ENCODE assay signal across 17 mouse cellular contexts in genomic region chr2:153584396-153584795, GRCm38 (mm10). TPM values are rescaled to one million over a fixed set of nuclear protein-coding genes. Genes with fewer than 3 reads are reported as not detected.
A peak's percentile ranks its signal among the peaks of the same experiment; 100 is the strongest.
DNase-seq lines count a peak whose midpoint lies in the region; ATAC-seq and TF ChIP-seq lines count a peak whose summit lies in the region.
"Had no signal": no experiment of that assay in that cellular context is flagged by ENCODE, and none has a peak within 500 bp of the region (broad histone marks: within the 10 kb centered on the region; RNA-seq: fewer than 3 reads in every experiment).

No protein-coding gene starts in this region.

- DNase-seq in kidney, adult 11 months = peak; percentile 64
- no peak for DNase-seq in MEL (ENCODE audit: low read depth, low spot score)
- DNase-seq in liver, embryonic 13.5 days = no peak
- DNase-seq in urinary bladder, adult 2 months (ENCODE audit: low spot score) = no peak
- no peak for DNase-seq in layer of hippocampus, adult 9-10 months (ENCODE audit: low spot score)
- DNase-seq: cerebellum, adult 18-20 months; gastrocnemius, adult 2 months; heart, adult 2 months; layer of hippocampus, adult 9-11 months; lung, adult 2 months; retina, postnatal 1 day; spleen, adult 18-20 months had no signal

- TF ChIP-seq RAD21 in MEL (IDR thresholded peaks at IDR 0.05; ENCODE audit: low read depth, low read length) = no peak

- H3K4me1 ChIP-seq in kidney, embryonic 15.5 days = peaks cover 18% of the 10 kb centered on the region
- peaks cover 72% of the 10 kb centered on the region for H3K4me1 ChIP-seq in E14TG2a.4 (replicated peaks; ENCODE audit: low read depth, low read length)
- peaks cover 6 to 24% of the 10 kb centered on the region in 2 experiments for H3K4me1 ChIP-seq in MEL (ENCODE audit: control insufficient read depth in 1 of 2, insufficient read depth in 2 of 2, low read length in 2 of 2)
- peaks cover 74% of the 10 kb centered on the region for H3K4me1 ChIP-seq in liver, embryonic 13.5 days (replicated peaks)

- peaks cover 5% of the 10 kb centered on the region; the same call in 1 of the 2 replicates for H3K79me2 ChIP-seq in MEL (ENCODE audit: control insufficient read depth, insufficient read depth, low read length, poor library complexity)

- TF ChIP-seq CTCF in E14TG2a.4 (conservative IDR thresholded peaks at IDR 0.05; ENCODE audit: low read length) = no peak
- TF ChIP-seq CTCF in MEL (IDR thresholded peaks at IDR 0.05 in 2 of 3, conservative IDR thresholded peaks at IDR 0.05 in 1 of 3; ENCODE audit: control insufficient read depth in 1 of 3, insufficient read depth in 1 of 3, low read depth in 2 of 3, low read length in 3 of 3, poor library complexity in 1 of 3, severe bottlenecking in 1 of 3) = no peak

- no peak for ATAC-seq in kidney, embryonic 15.5 days (replicated peaks; ENCODE audit: low FRiP score)
- no peak for ATAC-seq in liver, embryonic 13.5 days (ENCODE audit: low read depth)
- ATAC-seq: CD4-positive, CD25-positive, alpha-beta regulatory T cell, adult 4 months; forebrain, embryonic 16.5 days had no signal

- no peak overlapping the region for H3K4me3 ChIP-seq in kidney, embryonic 15.5 days (replicated peaks)
- H3K4me3 ChIP-seq in E14TG2a.4 (replicated peaks; ENCODE audit: low read length) (peak overlapping the region; percentile 35; the same call in 1 of the 2 replicates), MEL (ENCODE audit: control insufficient read depth in 1 of 2, insufficient read depth in 1 of 2, low read depth in 2 of 2, low read length in 2 of 2) (no peak overlapping the region)
- H3K4me3 ChIP-seq in liver, embryonic 13.5 days (replicated peaks) = no peak overlapping the region
- H3K4me3 ChIP-seq: gastrocnemius, adult 2 months; heart, adult 2 months; neural tube, embryonic 15.5 days had no signal

- 83% methylated on average over 4 of the region's 4 CpGs for WGBS in kidney, embryonic 15.5 days
- 76% methylated on average over 4 of the region's 4 CpGs for WGBS in liver, embryonic 13.5 days (ENCODE audit: insufficient replicate concordance)

- H3K9me3 ChIP-seq in kidney, embryonic 15.5 days (replicated peaks) = no peaks in the 10 kb centered on the region
- H3K9me3 ChIP-seq in E14TG2a.4 (ENCODE audit: low read length) (no peaks in the 10 kb centered on the region), MEL (replicated peaks; ENCODE audit: insufficient read depth, low read length) (no peaks in the 10 kb centered on the region)
- no peaks in the 10 kb centered on the region for H3K9me3 ChIP-seq in liver, embryonic 13.5 days (replicated peaks)
- H3K9me3 ChIP-seq: neural tube, embryonic 15.5 days had no signal

- no peak overlapping the region for H3K4me2 ChIP-seq in kidney, embryonic 15.5 days
- H3K4me2 ChIP-seq in liver, embryonic 13.5 days = no peak overlapping the region
- H3K4me2 ChIP-seq: neural tube, embryonic 15.5 days had no signal

- no peak for TF ChIP-seq POLR2A in MEL (IDR thresholded peaks at IDR 0.05; ENCODE audit: control insufficient read depth in 1 of 2, insufficient read depth in 1 of 2, low read depth in 1 of 2, low read length in 2 of 2, poor library complexity in 1 of 2)

- H3K27me3 ChIP-seq in kidney, embryonic 15.5 days = no peaks in the 10 kb centered on the region
- H3K27me3 ChIP-seq in E14TG2a.4 (ENCODE audit: insufficient read depth, low read length) (no peaks in the 10 kb centered on the region), MEL (ENCODE audit: control insufficient read depth in 1 of 2, insufficient read depth in 2 of 2, low read length in 2 of 2) (no peaks in the 10 kb centered on the region)
- H3K27me3 ChIP-seq in liver, embryonic 13.5 days = no peaks in the 10 kb centered on the region
- H3K27me3 ChIP-seq: neural tube, embryonic 15.5 days had no signal

- no peaks in the 10 kb centered on the region for H3K36me3 ChIP-seq in kidney, embryonic 15.5 days
- H3K36me3 ChIP-seq in E14TG2a.4 (ENCODE audit: insufficient read depth, low read length) (no peaks in the 10 kb centered on the region), MEL (ENCODE audit: control insufficient read depth in 1 of 2, insufficient read depth in 2 of 2, low read length in 2 of 2) (peaks cover 0 to 12% of the 10 kb centered on the region in 2 experiments; a peak in 2 of 4 replicates)
- H3K36me3 ChIP-seq in liver, embryonic 13.5 days = no peaks in the 10 kb centered on the region
- H3K36me3 ChIP-seq: neural tube, embryonic 15.5 days had no signal

- H3K9ac ChIP-seq in kidney, embryonic 15.5 days = no peak overlapping the region
- peak overlapping the region; percentile 46 for H3K9ac ChIP-seq in MEL (ENCODE audit: control insufficient read depth, low read depth, low read length, poor library complexity, severe bottlenecking)
- H3K9ac ChIP-seq in liver, embryonic 13.5 days = peak overlapping the region; percentile 72; the same call in 1 of the 2 replicates
- H3K9ac ChIP-seq: neural tube, embryonic 15.5 days had no signal

- TF ChIP-seq EP300 in MEL (IDR thresholded peaks at IDR 0.05; ENCODE audit: low read depth in 1 of 2, low read length in 2 of 2) = no peak

- H3K27ac ChIP-seq in kidney, embryonic 15.5 days = no peak overlapping the region
- peak overlapping the region; percentile 74 for H3K27ac ChIP-seq in MEL (ENCODE audit: control insufficient read depth, low read depth, low read length)
- H3K27ac ChIP-seq in liver, embryonic 13.5 days = peak overlapping the region; percentile 92
- H3K27ac ChIP-seq: gastrocnemius, adult 2 months; heart, adult 2 months; neural tube, embryonic 15.5 days had no signal

TF ChIP-seq in MEL, 35 proteins besides CTCF, POLR2A, EP300 and RAD21:
- TF ChIP-seq CHD1 (IDR thresholded peaks at IDR 0.05; ENCODE audit: low read depth, low read length) (0 out of 2 replicates have a peak, but pooled peaks have one; percentile 15), USF2 (IDR thresholded peaks at IDR 0.05; ENCODE audit: borderline replicate concordance in 1 of 2, insufficient read depth in 1 of 2, low read depth in 1 of 2, low read length in 2 of 2) (no peak)

RNA-seq across cellular contexts. Expression of gene Commd7, which starts 48.2 kb away (rescaled TPM):
- polyA plus RNA-seq in kidney, embryonic 15.5 days (2015; fragmentation: Nextera tagmentation; extraction: Ambion mirVana) = 75.2 and 78.8 TPM in 2 replicates
- 25.3 and 25.5 TPM in 2 replicates for total RNA-seq in MEL (2012; rRNA removed)
- polyA plus RNA-seq in MEL (2012; ENCODE audit: insufficient read depth in 1 of 2, insufficient read length in 2 of 2, low read depth in 1 of 2, low replicate concordance in 2 of 2, missing spikeins in 1 of 2) = 10 to 100 TPM in 1 of 2 experiments, not detected in 1; 36.1 TPM
- 39.8 and 39.9 TPM in 2 replicates for polyA plus RNA-seq in liver, embryonic 13.5 days (2015; fragmentation: Nextera tagmentation; extraction: Ambion mirVana)
- polyA plus RNA-seq in urinary bladder, adult 2 months (2012; rRNA removed) = 33.4 TPM in 2 replicates

RNA-seq across cellular contexts. Expression of gene Nol4l, which starts 54.6 kb away (rescaled TPM):
- 13.7 and 14.2 TPM in 2 replicates for polyA plus RNA-seq in kidney, embryonic 15.5 days (2015; fragmentation: Nextera tagmentation; extraction: Ambion mirVana)
- 4.4 and 4.5 TPM in 2 replicates for total RNA-seq in MEL (2012; rRNA removed)
- polyA plus RNA-seq in MEL (2012; ENCODE audit: insufficient read depth in 1 of 2, insufficient read length in 2 of 2, low read depth in 1 of 2, low replicate concordance in 2 of 2, missing spikeins in 1 of 2) = 1 to 10 TPM in 1 of 2 experiments, not detected in 1; 7.1 TPM
- 5.3 and 5.4 TPM in 2 replicates for polyA plus RNA-seq in liver, embryonic 13.5 days (2015; fragmentation: Nextera tagmentation; extraction: Ambion mirVana)
- 11.7 and 15.8 TPM in 2 replicates for polyA plus RNA-seq in urinary bladder, adult 2 months (2012; rRNA removed)
